Mouse (Mus musculus) adrenal gland, postnatal 25 days (tissue): ENCODE measurements at regions not wholly inside any gene's neighbourhood (a gene's known extent, or its start where the extent isn't known, plus 50 kb on each side); places are given as distances from the start of the nearest gene placed in this dataset.

Experiments used
- DNase-seq: peaks from one replicate; pipeline ENCODE4 v3.0.0; 2021; ENCODE audit warnings: mixed read lengths

- DNase-seq, result no peak
Measured at GRCm38 (mm10) chr15:52095629-52096190, 1789.0 kb upstream of the Gm7489 start.

GRCm38 (mm10) chr15:52108761-52109160 is 1775.9 kb upstream of the Gm7489 start:
- no peak for DNase-seq

- no peak for DNase-seq
Measured at GRCm38 (mm10) chr15:52114368-52115036, 1770.2 kb upstream of the Gm7489 start.

GRCm38 (mm10) chr15:52136693-52137092 is 1748.0 kb upstream of the Gm7489 start:
- DNase-seq, result no peak

- peak; percentile 13 for DNase-seq
Measured at GRCm38 (mm10) chr15:52153421-52153820, 1731.3 kb upstream of the Gm7489 start.

- no peak for DNase-seq
Measured at GRCm38 (mm10) chr15:52155784-52156183, 1728.9 kb upstream of the Gm7489 start.

- DNase-seq, result no peak
Measured at GRCm38 (mm10) chr15:52156779-52157178, 1727.9 kb upstream of the Gm7489 start.

GRCm38 (mm10) chr15:52160181-52161088 is 1724.3 kb upstream of the Gm7489 start:
- peak; percentile 73 for DNase-seq

- no peak for DNase-seq
Measured at GRCm38 (mm10) chr15:52161089-52161442, 1723.6 kb upstream of the Gm7489 start.

GRCm38 (mm10) chr15:52161568-52162316 is 1723.0 kb upstream of the Gm7489 start:
- peak; percentile 12 for DNase-seq

GRCm38 (mm10) chr15:52166144-52166543 is 1718.6 kb upstream of the Gm7489 start:
- DNase-seq, result no peak

GRCm38 (mm10) chr15:52166595-52167443 is 1717.9 kb upstream of the Gm7489 start:
- DNase-seq, result no peak

- no peak for DNase-seq
Measured at GRCm38 (mm10) chr15:52167811-52168210, 1716.9 kb upstream of the Gm7489 start.

GRCm38 (mm10) chr15:52176951-52177350 is 1707.8 kb upstream of the Gm7489 start:
- no peak for DNase-seq

GRCm38 (mm10) chr15:52178668-52179067 is 1706.0 kb upstream of the Gm7489 start:
- no peak for DNase-seq

- DNase-seq, result no peak
Measured at GRCm38 (mm10) chr15:52179379-52179778, 1705.3 kb upstream of the Gm7489 start.

- no peak for DNase-seq
Measured at GRCm38 (mm10) chr15:52191176-52191575, 1693.5 kb upstream of the Gm7489 start.

GRCm38 (mm10) chr15:52207271-52207670 is 1677.4 kb upstream of the Gm7489 start:
- no peak for DNase-seq

- no peak for DNase-seq
Measured at GRCm38 (mm10) chr15:52232442-52232841, 1652.3 kb upstream of the Gm7489 start.

- no peak for DNase-seq
Measured at GRCm38 (mm10) chr15:52236220-52236619, 1648.5 kb upstream of the Gm7489 start.

GRCm38 (mm10) chr15:52242890-52243289 is 1641.8 kb upstream of the Gm7489 start:
- DNase-seq, result no peak
